Mouse (Mus musculus) urinary bladder, postnatal 10 days (tissue): ENCODE data around the gene Erbb3.
"Not testable (repeated sequence)": the region's sequence is repeated elsewhere in the genome, so short reads cannot be mapped to it uniquely, and the experiment has no call there.

Experiments used
- DNase-seq: peaks from one replicate; pipeline ENCODE4 v3.0.0; 2022; ENCODE audit warnings: low spot score

The Erbb3 gene

GRCm38 (mm10) chr10:128556963-128557362 is 32.5 kb downstream of the Erbb3 start:
- DNase-seq = no peak

GRCm38 (mm10) chr10:128556286-128556685 is 33.2 kb downstream of the Erbb3 start:
- DNase-seq = no peak

- not testable (repeated sequence) for DNase-seq
Observed at GRCm38 (mm10) chr10:128555567-128555966, 33.9 kb downstream of the Erbb3 start.

- DNase-seq = not testable (repeated sequence)
Observed at GRCm38 (mm10) chr10:128550144-128550823, 39.2 kb downstream of the Erbb3 start.

- DNase-seq = not testable (repeated sequence)
Observed at GRCm38 (mm10) chr10:128549682-128550057, 39.8 kb downstream of the Erbb3 start.

- DNase-seq = peak; percentile 62
Observed at GRCm38 (mm10) chr10:128548947-128549681, 40.3 kb downstream of the Erbb3 start, which contains the start of gene Rpl41. Gene Rpl41 (minus strand): TSS chr10:128549305.

GRCm38 (mm10) chr10:128548051-128548791 is 41.2 kb downstream of the Erbb3 start:
- not testable (repeated sequence) for DNase-seq

- DNase-seq = peak; percentile 74
Observed at GRCm38 (mm10) chr10:128547361-128548032, 42.0 kb downstream of the Erbb3 start, which contains the start of gene Zc3h10. Gene Zc3h10 (minus strand): TSS chr10:128547774.

- DNase-seq = no peak
Observed at GRCm38 (mm10) chr10:128546787-128547186, 42.7 kb downstream of the Erbb3 start.

- DNase-seq = no peak
Observed at GRCm38 (mm10) chr10:128546361-128546760, 43.1 kb downstream of the Erbb3 start.

- DNase-seq = no peak
Observed at GRCm38 (mm10) chr10:128545570-128545898, 43.9 kb downstream of the Erbb3 start.

- DNase-seq = no peak
Observed at GRCm38 (mm10) chr10:128544674-128545569, 44.5 kb downstream of the Erbb3 start.

- no peak for DNase-seq
Observed at GRCm38 (mm10) chr10:128544151-128544657, 45.2 kb downstream of the Erbb3 start.

- DNase-seq = no peak
Observed at GRCm38 (mm10) chr10:128543100-128543499, 46.4 kb downstream of the Erbb3 start.

GRCm38 (mm10) chr10:128538340-128538870 is 51.0 kb downstream of the Erbb3 start:
- no peak for DNase-seq

GRCm38 (mm10) chr10:128536266-128536940 is 53.0 kb downstream of the Erbb3 start:
- no peak for DNase-seq

GRCm38 (mm10) chr10:128535624-128536265 is 53.7 kb downstream of the Erbb3 start:
- DNase-seq = no peak

GRCm38 (mm10) chr10:128535206-128535605 is 54.2 kb downstream of the Erbb3 start:
- DNase-seq = no peak
